Mouse (Mus musculus) lung, postnatal 14 days (tissue): ENCODE data around the gene Tpp2.
A peak's percentile ranks its signal among the peaks of the same experiment; 100 is the strongest.
"Not testable (repeated sequence)": the region's sequence is repeated elsewhere in the genome, so short reads cannot be mapped to it uniquely, and the experiment has no call there.

Source experiments
- DNase-seq: peaks from one replicate; pipeline ENCODE4 v3.0.0; 2021

Gene Tpp2

GRCm38 (mm10) chr1:43933488-43934415 is at the start of gene Tpp2:
Gene Tpp2 (plus strand): TSS chr1:43933647.
- DNase-seq, result peak; percentile 96

GRCm38 (mm10) chr1:43888358-43888757 is 45.1 kb upstream of the Tpp2 start:
- DNase-seq, result not testable (repeated sequence)

GRCm38 (mm10) chr1:43895742-43896141 is 37.7 kb upstream of the Tpp2 start:
- no peak for DNase-seq

- no peak for DNase-seq
Measured at GRCm38 (mm10) chr1:43897131-43897530, 36.3 kb upstream of the Tpp2 start.

GRCm38 (mm10) chr1:43897987-43898386 is 35.5 kb upstream of the Tpp2 start:
- DNase-seq, result no peak

GRCm38 (mm10) chr1:43898991-43899714 is 34.3 kb upstream of the Tpp2 start:
- DNase-seq, result peak; percentile 80

GRCm38 (mm10) chr1:43902417-43902816 is 31.0 kb upstream of the Tpp2 start:
- no peak for DNase-seq

- DNase-seq, result no peak
Measured at GRCm38 (mm10) chr1:43902855-43903254, 30.6 kb upstream of the Tpp2 start.

- DNase-seq, result no peak
Measured at GRCm38 (mm10) chr1:43915428-43915827, 18.0 kb upstream of the Tpp2 start.

GRCm38 (mm10) chr1:43916854-43917253 is 16.6 kb upstream of the Tpp2 start:
- no peak for DNase-seq

- DNase-seq, result no peak
Measured at GRCm38 (mm10) chr1:43934416-43934810, 966 bp downstream of the Tpp2 start.

- no peak for DNase-seq
Measured at GRCm38 (mm10) chr1:43939310-43939709, 5.9 kb downstream of the Tpp2 start.

GRCm38 (mm10) chr1:43941476-43942217 is 8.2 kb downstream of the Tpp2 start:
- DNase-seq, result no peak

- no peak for DNase-seq
Measured at GRCm38 (mm10) chr1:43942814-43943213, 9.4 kb downstream of the Tpp2 start.

GRCm38 (mm10) chr1:43953679-43954078 is 20.2 kb downstream of the Tpp2 start:
- no peak for DNase-seq

GRCm38 (mm10) chr1:43964381-43964780 is 30.9 kb downstream of the Tpp2 start:
- no peak for DNase-seq

GRCm38 (mm10) chr1:43966756-43967155 is 33.3 kb downstream of the Tpp2 start:
- no peak for DNase-seq

- DNase-seq, result no peak
Measured at GRCm38 (mm10) chr1:43969361-43969760, 35.9 kb downstream of the Tpp2 start.

GRCm38 (mm10) chr1:43971089-43971488 is 37.6 kb downstream of the Tpp2 start:
- no peak for DNase-seq

GRCm38 (mm10) chr1:43996914-43997589 is 63.6 kb downstream of the Tpp2 start:
- no peak for DNase-seq

- no peak for DNase-seq
Measured at GRCm38 (mm10) chr1:44004513-44004912, 71.1 kb downstream of the Tpp2 start.

- DNase-seq, result no peak
Measured at GRCm38 (mm10) chr1:44015556-44015955, 82.1 kb downstream of the Tpp2 start.

- no peak for DNase-seq
Measured at GRCm38 (mm10) chr1:44019934-44020333, 86.5 kb downstream of the Tpp2 start, which contains the start of gene Mettl21c. Gene Mettl21c (minus strand): TSS chr1:44020034.
